Mouse (Mus musculus) thymus, postnatal 0 days (tissue): ENCODE results near the gene Gm39653. TPM values are rescaled to one million over a fixed set of nuclear protein-coding genes. Genes with fewer than 3 reads are reported as not detected.

Experiments used
- polyA plus RNA-seq: library from polyadenylated mRNA; unstranded; fragments of >200 nt; fragmentation: Nextera tagmentation; extraction: Ambion mirVana; gene quantifications from 2 replicates; pipeline ENCODE4 v1.2.1, GENCODE M21; 2015

Gene Gm39653
- polyA plus RNA-seq, 1 experiment from 2014 or later: not detected

Other genes starting within 250 kb of the Gm39653 start
- 1.6 and 3.3 TPM in 2 replicates for gene Adam23, start 170.1 kb upstream of the Gm39653 start, polyA plus RNA-seq
- gene Dytn, start 71.0 kb downstream of the Gm39653 start, polyA plus RNA-seq: not detected in 2 replicates
- gene Mdh1b, start 114.3 kb downstream of the Gm39653 start, polyA plus RNA-seq: not detected in 2 replicates
- gene Fastkd2, start 114.6 kb downstream of the Gm39653 start, polyA plus RNA-seq: 42.2 and 46.3 TPM in 2 replicates
- not detected in 2 replicates for gene 4933402D24Rik, start 153.3 kb downstream of the Gm39653 start, polyA plus RNA-seq